Mouse (Mus musculus): Measurements from ENCODE around the gene Igbp1b.

Igbp1b gene

GRCm38 (mm10) chr6:138658516-138658915, at the start of gene Igbp1b:
Gene Igbp1b (minus strand): TSS chr6:138658544.
- no peak for DNase-seq (ENCODE audit: low spot score in 2 of 2)

- no peak for DNase-seq (ENCODE audit: low spot score in 2 of 2)
Measured at GRCm38 (mm10) chr6:138682959-138683358, 24.6 kb upstream of the Igbp1b start.

- no peak for DNase-seq (ENCODE audit: low spot score in 2 of 2)
Measured at GRCm38 (mm10) chr6:138672704-138673141, 14.4 kb upstream of the Igbp1b start.

GRCm38 (mm10) chr6:138665416-138665815, 7.1 kb upstream of the Igbp1b start:
- DNase-seq (ENCODE audit: low spot score in 2 of 2), result no peak

- no peak for DNase-seq (ENCODE audit: low spot score in 2 of 2)
Measured at GRCm38 (mm10) chr6:138645604-138646003, 12.7 kb downstream of the Igbp1b start.

- no peak for DNase-seq (ENCODE audit: low spot score in 2 of 2)
Measured at GRCm38 (mm10) chr6:138639351-138639750, 19.0 kb downstream of the Igbp1b start.

- no peak for DNase-seq (ENCODE audit: low spot score in 2 of 2)
Measured at GRCm38 (mm10) chr6:138620786-138621185, 37.6 kb downstream of the Igbp1b start.

- DNase-seq (ENCODE audit: low spot score in 2 of 2), result no peak
Measured at GRCm38 (mm10) chr6:138618396-138618795, 39.9 kb downstream of the Igbp1b start.

Measured in urinary bladder, adult 18-20 months (tissue).